Mouse (Mus musculus) left cerebral cortex, adult 8-10 months (tissue): ENCODE measurements around the gene Cyb5r4. TPM values are rescaled to one million over a fixed set of nuclear protein-coding genes. Genes with fewer than 3 reads are reported as not detected.

Experiments used
- total RNA-seq, 4 experiments: library from RNA; stranded (reverse); gene quantifications; 2 replicates each; pipeline ENCODE4 v1.2.4; 2022

Cyb5r4 gene
- total RNA-seq, 4 experiments from 2014 or later, result 29.5 to 39.4 (median 34.9) TPM

Other genes with a start within 250 kb of the Cyb5r4 start
- gene Snap91, start 141.4 kb upstream of the Cyb5r4 start, total RNA-seq, result 100 to 1,000 TPM; 356 to 442 (median 391) TPM
- 10 to 100 TPM in 1 of 4 experiments, 1 to 10 TPM in 3; 8.4 to 11.0 (median 8.9) TPM for gene Ripply2, start 6.5 kb upstream of the Cyb5r4 start, total RNA-seq
- 1 to 10 TPM; 7.3 to 8.2 (median 7.9) TPM for gene Mrap2, start 122.3 kb downstream of the Cyb5r4 start, total RNA-seq
- gene Cep162, start 233.5 kb downstream of the Cyb5r4 start, total RNA-seq, result 10 to 100 TPM in 2 of 4 experiments, 1 to 10 TPM in 2; 8.1 to 12.1 (median 9.8) TPM